Mouse (Mus musculus) cerebellum, postnatal 10 days (tissue): ENCODE results near the gene AC131692.1.

Experiments used
- DNase-seq, 2 experiments: peaks; one replicate each; pipeline ENCODE4 v3.0.0; 2021; ENCODE audit warnings: mixed read lengths in 2 of 2

Gene AC131692.1

GRCm38 (mm10) chr19:6068951-6069350, 25.3 kb upstream of the AC131692.1 start:
- DNase-seq: no peak

DNA sequence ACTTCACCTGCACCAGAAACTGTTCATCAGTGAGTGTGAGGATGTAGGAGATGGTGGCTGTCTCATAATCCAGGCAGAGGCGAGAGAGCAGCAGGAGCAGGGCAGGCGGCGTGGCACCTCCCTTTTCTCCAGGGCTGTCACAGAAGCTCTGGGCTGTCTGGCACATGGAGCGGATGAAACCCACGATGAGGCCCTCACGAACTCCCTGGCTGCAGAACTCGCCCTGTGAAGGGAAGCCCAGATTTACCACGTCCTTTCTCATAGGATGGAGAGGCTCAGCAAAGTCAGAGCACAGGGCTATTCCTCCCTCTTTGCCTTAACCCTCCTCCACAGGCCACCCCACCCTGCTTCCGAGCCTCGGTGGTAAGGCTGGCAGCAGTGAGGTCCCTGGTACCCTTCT, 24.4 kb upstream of the AC131692.1 start:
- no peak for DNase-seq

DNA sequence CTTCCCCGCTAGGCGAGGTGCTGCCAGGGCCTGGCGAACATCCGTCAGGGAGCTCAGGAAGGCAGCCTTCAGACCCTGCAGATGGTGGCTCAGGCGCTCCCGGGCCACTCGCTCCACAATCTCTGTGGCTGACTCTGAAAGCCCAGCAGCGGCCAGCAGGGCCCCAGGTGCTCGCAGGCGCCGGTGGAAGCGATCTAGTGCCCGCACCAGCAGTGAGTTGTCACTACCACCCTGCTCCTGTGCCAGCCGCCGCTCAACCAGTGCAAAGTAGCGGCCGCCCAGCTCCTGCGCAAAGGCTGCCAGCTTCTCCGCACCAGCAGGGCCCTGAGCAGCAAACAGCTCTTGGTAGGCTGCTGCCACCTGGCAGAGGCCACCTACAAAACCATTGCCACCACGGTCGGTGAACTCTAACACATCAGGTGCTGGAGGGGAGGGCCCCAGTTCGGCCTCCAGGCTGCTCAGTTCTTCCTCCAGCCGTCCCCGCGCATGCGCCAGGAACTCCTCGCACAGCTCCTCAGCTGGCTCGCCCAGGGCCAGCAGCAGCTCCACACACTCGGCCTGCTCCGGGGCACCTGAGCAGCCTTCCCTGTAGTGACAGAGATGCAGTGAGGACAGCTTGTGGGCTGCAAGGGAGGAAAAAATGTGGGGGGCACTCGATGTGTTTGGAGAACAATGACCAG, 23.5 kb upstream of the AC131692.1 start:
- DNase-seq: peak; percentile 65 to 68

DNA sequence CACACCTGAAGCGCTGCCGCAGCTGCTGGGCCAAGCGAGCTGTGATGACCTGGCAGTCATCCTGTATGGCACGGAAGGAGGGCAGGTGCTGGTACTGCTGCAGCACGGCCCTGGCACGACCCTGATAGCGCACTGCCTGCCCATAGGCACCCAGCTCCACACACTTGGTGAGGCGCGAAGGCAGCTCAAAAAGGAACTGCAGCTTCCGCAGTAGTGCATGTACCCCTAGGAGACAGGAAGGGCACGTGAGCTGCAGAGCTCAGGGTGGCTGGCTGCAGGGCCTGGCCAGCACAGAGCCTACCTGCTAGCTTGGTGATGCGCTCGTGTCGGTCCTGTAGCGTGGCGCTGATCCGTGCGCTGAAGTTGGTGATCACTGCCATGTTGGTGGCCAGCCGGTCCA, 23.0 kb upstream of the AC131692.1 start:
- DNase-seq: no peak

DNA sequence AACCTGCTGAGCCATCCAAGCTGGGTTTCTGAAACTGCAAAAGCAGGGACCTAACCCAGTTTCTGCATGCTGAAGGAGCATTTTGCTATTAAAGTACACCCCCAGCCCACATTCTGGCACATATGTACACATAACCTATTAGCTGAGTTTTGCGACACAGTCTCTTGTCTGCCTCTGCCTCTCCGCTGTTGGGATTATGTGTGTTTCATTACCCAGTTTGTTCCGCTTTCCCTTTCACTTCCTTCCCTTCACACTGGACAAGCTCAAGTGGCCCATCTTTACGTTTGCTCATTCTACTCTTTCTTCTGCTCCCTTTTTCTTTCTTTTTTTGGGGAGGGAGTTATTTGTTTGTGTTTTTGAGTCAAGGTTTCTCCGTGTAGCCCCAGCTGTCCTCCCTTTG, 20.3 kb upstream of the AC131692.1 start:
- DNase-seq: no peak

GRCm38 (mm10) chr19:6076564-6077393, 17.4 kb upstream of the AC131692.1 start, which contains the start of gene Vps51:
Vps51 (minus strand) TSS chr19:6077231.
- peak; percentile 86 to 90 for DNase-seq

DNA sequence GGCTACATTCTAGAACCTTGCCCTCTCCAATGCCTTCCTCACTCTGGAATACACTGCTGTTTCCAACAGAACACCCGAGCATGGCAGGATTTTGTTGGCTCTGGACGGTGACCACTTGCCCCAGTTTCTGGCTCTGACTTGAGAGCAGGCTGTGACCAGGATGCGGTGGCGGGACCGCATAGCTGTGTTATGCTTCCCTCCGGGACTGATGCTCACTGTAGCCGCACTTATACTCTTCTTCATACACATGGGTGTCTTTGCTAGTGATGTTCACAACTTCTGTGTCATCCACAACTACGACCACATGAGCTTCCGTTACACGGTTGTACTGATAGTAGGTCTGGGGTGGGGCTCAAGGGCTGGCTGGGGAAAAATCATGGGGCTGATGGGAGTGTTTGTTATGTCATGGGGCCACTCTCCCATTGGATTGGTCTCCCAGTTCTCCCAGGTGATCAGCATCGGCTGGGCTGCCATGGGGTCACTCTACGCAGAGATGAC, 14.2 kb upstream of the AC131692.1 start, which contains the start of gene Tmem262:
Gene Tmem262 (plus strand): TSS at position 51 of the 498 bp plus-strand sequence.
- no peak for DNase-seq

GRCm38 (mm10) chr19:6082156-6082555, 12.1 kb upstream of the AC131692.1 start, which contains the start of gene Gm28374:
Gm28374 (minus strand) TSS chr19:6082256.
- no peak for DNase-seq

- DNase-seq: peak; percentile 98
These were observed 9.6 kb upstream of the AC131692.1 start, which contains the start of the genes Zfpl1 and Cdca5 for GRCm38 (mm10) chr19:6084478-6085248. Zfpl1 (minus strand) TSS chr19:6084956. Cdca5 (plus strand) TSS chr19:6084983.

- peak; percentile 65 to 71 for DNase-seq
These were observed 8.8 kb upstream of the AC131692.1 start for GRCm38 (mm10) chr19:6085417-6085879.

GRCm38 (mm10) chr19:6088841-6089240, 5.4 kb upstream of the AC131692.1 start:
- DNase-seq: no peak

- no peak for DNase-seq
These were observed 3.6 kb downstream of the AC131692.1 start for GRCm38 (mm10) chr19:6097847-6098246.

DNA sequence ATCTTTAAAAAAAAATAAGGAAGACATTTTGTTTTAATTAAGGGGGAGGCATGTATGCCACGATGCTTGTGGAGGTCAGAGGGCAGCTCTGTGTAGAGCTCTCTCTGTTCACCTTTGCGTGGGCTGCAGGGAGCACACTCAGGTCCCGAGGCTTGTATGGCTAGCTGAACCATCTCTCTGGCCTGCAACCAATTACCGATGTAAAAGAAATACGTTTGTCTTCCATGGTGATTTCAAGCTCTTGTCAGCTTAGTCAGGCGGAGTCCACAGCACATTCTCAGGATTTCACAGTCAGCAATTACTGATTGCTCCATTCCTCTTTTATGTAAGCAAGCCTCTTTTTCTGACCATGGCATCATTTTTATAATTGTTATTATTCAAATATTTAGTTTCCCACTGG, 7.0 kb downstream of the AC131692.1 start:
- no peak for DNase-seq

GRCm38 (mm10) chr19:6102169-6102853, 8.1 kb downstream of the AC131692.1 start:
- DNase-seq: no peak

- DNase-seq: no peak
These were observed 10.3 kb downstream of the AC131692.1 start for GRCm38 (mm10) chr19:6104476-6104875.

DNA sequence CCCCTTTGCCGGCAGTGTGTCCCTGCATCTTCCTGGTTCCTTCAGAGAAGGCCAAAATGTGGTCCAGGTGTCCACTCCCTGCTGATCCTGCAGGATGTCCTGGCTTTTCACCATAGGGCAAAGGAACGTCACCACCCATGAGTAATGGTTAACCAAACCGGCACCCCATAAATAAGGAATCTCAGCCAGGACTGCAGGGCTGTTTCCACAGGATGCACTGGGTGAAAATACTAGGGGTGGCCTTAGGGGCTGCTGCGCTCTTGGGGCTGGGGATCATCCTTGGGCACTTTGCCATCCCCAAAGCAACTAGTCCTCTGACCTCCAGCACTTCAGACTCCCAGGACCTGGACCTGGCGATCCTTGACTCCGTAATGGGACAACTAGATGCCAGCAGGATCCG, 11.4 kb downstream of the AC131692.1 start, which contains the start of gene Naaladl1:
Gene Naaladl1 (plus strand): TSS at position 197 of the 400 bp plus-strand sequence.
- DNase-seq: no peak

- DNase-seq: no peak
These were observed 18.9 kb downstream of the AC131692.1 start for GRCm38 (mm10) chr19:6113116-6113515.

DNA sequence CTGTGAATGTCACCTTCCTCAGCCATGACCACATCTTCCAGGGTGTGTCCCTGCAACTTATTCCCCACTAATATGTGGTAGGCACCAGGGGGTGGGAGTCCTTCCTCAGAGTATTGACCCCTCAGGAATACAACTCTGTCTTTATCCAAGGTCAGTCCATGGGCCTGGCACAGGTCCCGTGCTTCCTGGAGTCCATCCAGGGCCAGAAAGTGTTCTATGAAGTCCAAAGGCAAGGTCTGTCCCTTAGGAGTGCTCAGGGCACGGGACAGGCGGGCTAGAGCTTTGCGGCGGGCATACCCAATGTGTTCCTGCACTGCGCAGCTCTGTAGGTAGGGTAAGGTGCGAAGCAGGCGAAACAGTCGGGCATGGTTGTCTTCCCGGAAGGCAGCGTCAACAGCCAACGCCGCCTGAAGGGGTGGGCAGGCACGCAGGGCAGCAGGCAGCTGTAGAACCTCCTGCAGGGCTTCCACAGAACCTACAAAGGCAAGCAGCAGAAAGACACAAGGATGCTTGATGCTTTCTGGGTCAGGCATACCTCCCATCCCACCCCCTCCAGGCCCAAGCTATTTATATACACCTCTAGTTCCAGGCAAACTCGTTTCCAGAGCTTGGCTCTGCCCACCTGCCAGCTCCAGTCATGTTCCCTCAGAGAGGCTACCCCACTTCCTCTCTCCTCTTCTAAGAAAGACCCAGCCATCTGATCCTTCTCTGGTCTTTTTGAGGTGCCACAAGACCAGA, 22.1 kb downstream of the AC131692.1 start:
- DNase-seq: peak; percentile 45 to 47

- DNase-seq: no peak
These were observed 23.2 kb downstream of the AC131692.1 start for GRCm38 (mm10) chr19:6117346-6117985.

DNA sequence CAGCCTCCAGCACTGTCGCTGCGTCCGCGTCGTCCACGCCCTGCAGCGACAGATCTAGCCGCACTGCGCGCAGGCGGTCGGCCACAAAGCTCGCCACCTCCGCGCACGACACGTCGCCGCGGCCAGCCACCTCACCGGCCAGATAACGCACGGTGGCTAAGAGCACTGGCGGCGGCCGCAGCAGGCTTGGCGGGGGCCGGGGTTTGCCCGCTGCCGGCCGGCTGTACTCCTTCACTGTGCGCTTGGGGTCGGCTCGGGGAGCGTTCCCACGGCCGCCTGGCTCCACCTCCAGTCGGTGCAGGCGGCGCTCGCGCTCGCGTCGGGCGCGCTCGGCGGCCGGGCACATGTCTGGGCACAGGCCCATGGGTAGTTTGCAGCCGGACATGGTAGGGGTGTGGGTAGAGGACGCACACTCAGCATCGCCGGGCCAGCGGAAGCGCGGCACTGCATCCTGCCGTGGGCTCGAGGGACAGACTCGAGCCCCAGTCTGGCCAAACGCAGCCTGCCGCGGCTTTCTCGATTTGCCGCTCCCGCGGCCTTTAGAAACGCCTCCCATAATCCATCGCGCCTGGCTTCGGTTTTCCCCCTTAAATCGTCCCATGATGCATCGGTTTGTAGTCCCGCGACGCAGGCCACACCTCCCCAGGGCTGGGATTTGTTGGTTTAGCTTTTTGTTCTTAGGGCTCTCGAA, 23.9 kb downstream of the AC131692.1 start, which contains the start of gene Sac3d1:
Gene Sac3d1 (minus strand): TSS at position 665 of the 691 bp plus-strand sequence.
- DNase-seq: peak; percentile 91 to 93
